Mouse (Mus musculus): ENCODE measurements around the gene Sco2. TPM values are rescaled to one million over a fixed set of nuclear protein-coding genes. Genes with fewer than 3 reads are reported as not detected.

Gene Sco2
- total RNA-seq, 2 experiments from 2014 or later, result 20.5 to 22.0 TPM

GRCm38 (mm10) chr15:89336422-89336821, 37.2 kb downstream of the Sco2 start:
- intact Hi-C loops (cut with DNase I), result no loop called here
- DNase-seq, result no peak

GRCm38 (mm10) chr15:89334774-89335537, 38.7 kb downstream of the Sco2 start:
- intact Hi-C loops (cut with DNase I), result no loop called here

GRCm38 (mm10) chr15:89334271-89334670, 39.4 kb downstream of the Sco2 start, which contains the start of gene Miox:
Miox (plus strand) TSS chr15:89334398.
- intact Hi-C loops (cut with DNase I), result no loop called here
- DNase-seq, result no peak

More at GRCm38 (mm10) chr15:89334774-89335537, 38.7 kb downstream of the Sco2 start:
- DNase-seq, result no peak

GRCm38 (mm10) chr15:89326441-89326840, 47.2 kb downstream of the Sco2 start:
- no peak for DNase-seq
- intact Hi-C loops (cut with DNase I), result no loop called here

- intact Hi-C loops (cut with DNase I), result no loop called here
- no peak for DNase-seq
These were observed 50.0 kb downstream of the Sco2 start for GRCm38 (mm10) chr15:89323656-89324055.

GRCm38 (mm10) chr15:89322670-89323522, 50.8 kb downstream of the Sco2 start, which contains the start of gene Adm2:
Adm2 (plus strand) TSS chr15:89322720.
- no peak for DNase-seq
- intact Hi-C loops (cut with DNase I), result no loop called here

Other genes with a start within 250 kb of the Sco2 start
- 1 to 10 TPM; 8.3 to 9.1 TPM for gene Hdac10, start 245.1 kb downstream of the Sco2 start, total RNA-seq (2021)
- gene Mapk12, start 233.1 kb downstream of the Sco2 start, total RNA-seq (2021), result 10 to 100 TPM; 23.8 to 24.8 TPM
- 1 to 10 TPM; 4.1 to 4.8 TPM for gene Mapk11, start 224.2 kb downstream of the Sco2 start, total RNA-seq (2021)
- 100 to 1,000 TPM; 115 to 145 TPM for gene Plxnb2, start 193.1 kb downstream of the Sco2 start, total RNA-seq (2021)
- 1 to 10 TPM; 8.6 TPM for gene Dennd6b, start 177.3 kb downstream of the Sco2 start, total RNA-seq (2021)
- 10 to 100 TPM; 59.5 to 60.6 TPM for gene Ppp6r2, start 162.3 kb downstream of the Sco2 start, total RNA-seq (2021)
- 10 to 100 TPM; 71.2 to 77.1 TPM for gene Sbf1, start 58.5 kb downstream of the Sco2 start, total RNA-seq (2021)
- not detected for gene Adm2, start 51.1 kb downstream of the Sco2 start, total RNA-seq (2021)
- gene Miox, start 39.4 kb downstream of the Sco2 start, total RNA-seq (2021), result not detected
- gene Lmf2, start 18.2 kb downstream of the Sco2 start, total RNA-seq (2021), result 10 to 100 TPM; 44.2 to 48.9 TPM
- gene Ncaph2, start 18.1 kb downstream of the Sco2 start, total RNA-seq (2021), result 10 to 100 TPM; 79.2 to 80.9 TPM
- under 1 TPM; 0.31 to 0.64 TPM for gene Tymp, start 3.2 kb upstream of the Sco2 start, total RNA-seq (2021)
- gene Odf3b, start 5.4 kb upstream of the Sco2 start, total RNA-seq (2021), result 1 to 10 TPM; 1.3 to 1.5 TPM
- gene Klhdc7b, start 11.1 kb upstream of the Sco2 start, total RNA-seq (2021), result not detected
- gene Syce3, start 36.7 kb upstream of the Sco2 start, total RNA-seq (2021), result not detected
- gene Cpt1b, start 52.0 kb upstream of the Sco2 start, total RNA-seq (2021), result 100 to 1,000 TPM; 700 to 720 TPM
- gene C730034F03Rik, start 55.7 kb upstream of the Sco2 start, total RNA-seq (2021), result 1 to 10 TPM; 1.9 to 2.4 TPM
- gene Gm44502, start 55.9 kb upstream of the Sco2 start, total RNA-seq (2021), result 10 to 100 TPM; 14.6 to 15.4 TPM
- 10 to 100 TPM; 71.8 to 73.9 TPM for gene Chkb, start 56.1 kb upstream of the Sco2 start, total RNA-seq (2021)
- gene Mapk8ip2, start 80.1 kb upstream of the Sco2 start, total RNA-seq (2021), result under 1 TPM; 0.05 to 0.12 TPM
- 10 to 100 TPM; 18.1 to 18.4 TPM for gene Arsa, start 103.6 kb upstream of the Sco2 start, total RNA-seq (2021)
- gene Shank3, start 125.8 kb upstream of the Sco2 start, total RNA-seq (2021), result 10 to 100 TPM; 82.6 to 86.1 TPM
- 1 to 10 TPM in 1 of 2 experiments, under 1 TPM in 1; 0.55 to 1.5 TPM for gene Acr, start 194.5 kb upstream of the Sco2 start, total RNA-seq (2021)
- 1 to 10 TPM; 8.0 to 9.1 TPM for gene Rabl2, start 218.1 kb upstream of the Sco2 start, total RNA-seq (2021)

Measured in heart, postnatal 10 days (tissue).